Mouse (Mus musculus) myocyte (in vitro differentiated cells): ENCODE data around the gene Ctf1. TPM values are rescaled to one million over a fixed set of nuclear protein-coding genes. Genes with fewer than 3 reads are reported as not detected.
A peak's percentile ranks its signal among the peaks of the same experiment; 100 is the strongest.

Source experiments
- H3K27me3 ChIP-seq: one replicate; pipeline ENCODE4 v1.6.1; 2011; ENCODE audit not compliant: control insufficient read depth, insufficient read depth, insufficient read length
- H3K36me3 ChIP-seq: one replicate; pipeline ENCODE4 v1.6.1; 2011; ENCODE audit not compliant: control insufficient read depth, insufficient read depth
- H3K4me2 ChIP-seq: one replicate; pipeline ENCODE4 v1.6.1; 2011; ENCODE audit warnings: low read depth, control low read depth
- H3K4me3 ChIP-seq: one replicate; pipeline ENCODE4 v1.5.1; 2011; ENCODE audit warnings: mild to moderate bottlenecking, control low read depth, moderate library complexity
- H3K79me2 ChIP-seq: one replicate; pipeline ENCODE4 v1.6.1; 2011; ENCODE audit not compliant: control insufficient read depth, insufficient read depth
- H3ac ChIP-seq: one replicate; pipeline ENCODE4 v1.6.1; 2011; ENCODE audit not compliant: control insufficient read depth, insufficient read length
- CEBPB ChIP-seq: IDR thresholded peaks from 2 replicates; pipeline ENCODE4 v1.6.1; 2011; ENCODE audit warnings: mild to moderate bottlenecking, moderate library complexity; ENCODE audit not compliant: poor library complexity, insufficient read depth, severe bottlenecking
- E2F4 ChIP-seq: IDR thresholded peaks from one replicate; pipeline ENCODE4 v1.6.1; 2011; ENCODE audit warnings: mild to moderate bottlenecking, control low read depth, moderate library complexity; ENCODE audit not compliant: insufficient read depth
- MAX ChIP-seq: IDR thresholded peaks from one replicate; pipeline ENCODE4 v1.6.1; 2011; ENCODE audit warnings: low read depth, mild to moderate bottlenecking, control low read depth
- MYOD1 ChIP-seq, 3 experiments: IDR thresholded peaks; one replicate each; pipeline ENCODE4 v1.6.1; 2011; ENCODE audit warnings: control low read depth in 2 of 3, low read depth in 2 of 3, mild to moderate bottlenecking in 2 of 3, moderate library complexity in 1 of 3; ENCODE audit not compliant: insufficient read length in 2 of 3, control insufficient read depth in 1 of 3
- MYOG ChIP-seq, 3 experiments: IDR thresholded peaks; one replicate each; pipeline ENCODE4 v1.6.1; 2011; ENCODE audit warnings: control low read depth in 2 of 3, low read depth in 2 of 3, mild to moderate bottlenecking in 2 of 3; ENCODE audit not compliant: insufficient read length in 2 of 3, control insufficient read depth in 1 of 3, insufficient read depth in 1 of 3
- POLR2A ChIP-seq: IDR thresholded peaks from one replicate; pipeline ENCODE4 v1.6.1; 2011; ENCODE audit warnings: low read depth, mild to moderate bottlenecking, control low read depth, moderate library complexity; ENCODE audit not compliant: insufficient read length
- POLR2AphosphoS2 ChIP-seq: IDR thresholded peaks from one replicate; pipeline ENCODE4 v1.6.1; 2011; ENCODE audit warnings: low read depth, control low read depth; ENCODE audit not compliant: insufficient read length
- REST ChIP-seq: IDR thresholded peaks from one replicate; pipeline ENCODE4 v1.6.1; 2011; ENCODE audit warnings: mild to moderate bottlenecking, control low read depth, moderate library complexity; ENCODE audit not compliant: insufficient read depth, insufficient read length
- SRF ChIP-seq: IDR thresholded peaks from one replicate; pipeline ENCODE4 v1.6.1; 2011; ENCODE audit warnings: low read depth; ENCODE audit not compliant: control insufficient read depth, insufficient read length
- TCF12 ChIP-seq: IDR thresholded peaks from one replicate; pipeline ENCODE4 v1.6.1; 2011; ENCODE audit warnings: mild to moderate bottlenecking, control low read depth; ENCODE audit not compliant: poor library complexity, insufficient read depth, severe bottlenecking
- TCF3 ChIP-seq: IDR thresholded peaks from one replicate; pipeline ENCODE4 v1.6.1; 2011; ENCODE audit warnings: low read depth, control low read depth; ENCODE audit not compliant: insufficient read length
- USF1 ChIP-seq: IDR thresholded peaks from one replicate; pipeline ENCODE4 v1.6.1; 2011; ENCODE audit warnings: low read depth, mild to moderate bottlenecking, control low read depth, moderate library complexity
- polyA plus RNA-seq: library from polyadenylated mRNA; unstranded; fragments of >200 nt; fragmentation: generic; extraction: Trizol; gene quantifications from one replicate; pipeline ENCODE4 v1.2.1, GENCODE M21; 2012; ENCODE audit warnings: missing spikeins

The Ctf1 gene
- polyA plus RNA-seq, 1 experiment, result 8.9 TPM

- no peaks in the 10 kb centered on the region for H3K27me3 ChIP-seq
- peak overlapping the region; percentile 18 for H3K4me2 ChIP-seq
- H3K36me3 ChIP-seq, result no peaks in the 10 kb centered on the region
- peaks cover 16% of the 10 kb centered on the region for H3K79me2 ChIP-seq
- no peak overlapping the region for H3ac ChIP-seq
- TF ChIP-seq TCF3 (no peak), POLR2AphosphoS2 (no peak), SRF (no peak), MYOG (IDR thresholded peaks at IDR 0.05; ENCODE audit: control insufficient read depth in 1 of 3, insufficient read depth in 1 of 3, insufficient read length in 2 of 3, low read depth in 2 of 3) (no peak), E2F4 (no peak), POLR2A (no peak), MYOD1 (IDR thresholded peaks at IDR 0.05; ENCODE audit: control insufficient read depth in 1 of 3, insufficient read length in 2 of 3, low read depth in 2 of 3) (no peak)
- no peak overlapping the region for H3K4me3 ChIP-seq
Measured at GRCm38 (mm10) chr7:127711031-127711430, 1.5 kb upstream of the Ctf1 start.

DNA sequence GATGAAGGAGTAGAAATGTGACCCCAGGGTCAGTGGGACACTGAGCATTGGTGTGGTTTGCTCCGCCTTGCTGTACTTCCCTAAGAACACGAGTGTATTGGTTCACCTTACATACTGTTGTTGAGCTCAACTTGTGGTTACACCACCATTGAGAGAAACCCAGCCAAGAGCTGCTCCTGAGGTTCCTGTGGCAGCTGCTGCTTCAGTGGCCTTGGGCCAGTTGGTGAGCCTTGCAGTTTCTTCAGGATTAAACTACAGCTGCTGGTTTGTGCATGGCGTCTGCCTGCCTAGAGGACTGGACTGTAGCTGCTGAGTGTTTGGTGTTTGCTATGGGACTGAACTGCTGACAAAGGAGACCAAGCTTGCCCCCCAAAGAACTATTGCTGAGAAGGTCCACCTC, 1.1 kb upstream of the Ctf1 start:
- Histone ChIP-seq H3K4me3 (no peak overlapping the region), H3K36me3 (no peaks in the 10 kb centered on the region), H3K27me3 (no peaks in the 10 kb centered on the region), H3ac (no peak overlapping the region), H3K79me2 (peaks cover 12% of the 10 kb centered on the region), H3K4me2 (peak overlapping the region; percentile 76)
- no peak for TF ChIP-seq TCF3
- no peak for TF ChIP-seq POLR2AphosphoS2
- no peak for TF ChIP-seq USF1
- peak; percentile 72 to 95 (median 87) for TF ChIP-seq MYOG (IDR thresholded peaks at IDR 0.05; ENCODE audit: control insufficient read depth in 1 of 3, insufficient read depth in 1 of 3, insufficient read length in 2 of 3, low read depth in 2 of 3)
- no peak for TF ChIP-seq MAX
- peak; percentile 66 for TF ChIP-seq TCF12
- TF ChIP-seq SRF, result no peak
- TF ChIP-seq CEBPB, result no peak
- TF ChIP-seq E2F4, result no peak
- peak; percentile 75 to 86 (median 81) for TF ChIP-seq MYOD1 (IDR thresholded peaks at IDR 0.05; ENCODE audit: control insufficient read depth in 1 of 3, insufficient read length in 2 of 3, low read depth in 2 of 3)

DNA sequence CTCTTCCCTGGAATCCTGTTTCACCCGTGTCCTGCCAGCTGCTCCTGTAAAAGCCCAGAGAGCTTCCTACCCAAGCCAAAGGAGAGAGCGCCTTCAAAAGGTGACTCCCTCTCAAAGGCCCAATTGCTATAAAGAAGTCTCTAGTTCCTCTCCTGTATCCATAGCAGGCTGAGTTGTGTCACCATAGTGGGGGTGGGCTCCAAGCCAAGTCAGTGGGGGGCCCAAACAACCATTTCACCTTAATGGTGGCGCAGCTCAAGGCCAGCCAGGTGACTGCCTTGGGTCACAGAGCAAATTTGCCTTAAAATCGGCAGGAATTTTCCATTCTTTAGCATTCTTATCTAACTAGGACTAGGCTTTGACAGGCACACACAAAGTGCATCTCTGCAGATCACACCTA, 2.3 kb downstream of the Ctf1 start:
- Histone ChIP-seq H3K79me2 (no peaks in the 10 kb centered on the region), H3K36me3 (no peaks in the 10 kb centered on the region), H3K4me2 (no peak overlapping the region), H3ac (no peak overlapping the region), H3K27me3 (no peaks in the 10 kb centered on the region), H3K4me3 (no peak overlapping the region)
- TF ChIP-seq MYOG (IDR thresholded peaks at IDR 0.05; ENCODE audit: control insufficient read depth in 1 of 3, insufficient read depth in 1 of 3, insufficient read length in 2 of 3, low read depth in 2 of 3) (no peak), E2F4 (no peak), MAX (no peak), TCF3 (no peak), MYOD1 (IDR thresholded peaks at IDR 0.05; ENCODE audit: control insufficient read depth in 1 of 3, insufficient read length in 2 of 3, low read depth in 2 of 3) (no peak), POLR2A (no peak), USF1 (no peak), CEBPB (no peak), TCF12 (no peak), REST (no peak)

GRCm38 (mm10) chr7:127716992-127717391, 4.5 kb downstream of the Ctf1 start:
- no peak overlapping the region for H3ac ChIP-seq
- H3K4me2 ChIP-seq, result no peak overlapping the region
- H3K79me2 ChIP-seq, result no peaks in the 10 kb centered on the region
- H3K36me3 ChIP-seq, result no peaks in the 10 kb centered on the region
- H3K4me3 ChIP-seq, result no peak overlapping the region
- TF ChIP-seq POLR2A (no peak), SRF (no peak), TCF3 (no peak), MAX (no peak), MYOD1 (IDR thresholded peaks at IDR 0.05; ENCODE audit: control insufficient read depth in 1 of 3, insufficient read length in 2 of 3, low read depth in 2 of 3) (no peak), CEBPB (no peak), MYOG (IDR thresholded peaks at IDR 0.05; ENCODE audit: control insufficient read depth in 1 of 3, insufficient read depth in 1 of 3, insufficient read length in 2 of 3, low read depth in 2 of 3) (no peak), TCF12 (no peak), E2F4 (no peak), POLR2AphosphoS2 (no peak), USF1 (no peak), REST (no peak)
- no peaks in the 10 kb centered on the region for H3K27me3 ChIP-seq

GRCm38 (mm10) chr7:127718339-127718738, 5.8 kb downstream of the Ctf1 start:
- TF ChIP-seq CEBPB (no peak), TCF12 (no peak), POLR2AphosphoS2 (no peak), TCF3 (no peak), MYOG (IDR thresholded peaks at IDR 0.05; ENCODE audit: control insufficient read depth in 1 of 3, insufficient read depth in 1 of 3, insufficient read length in 2 of 3, low read depth in 2 of 3) (no peak), MYOD1 (IDR thresholded peaks at IDR 0.05; ENCODE audit: control insufficient read depth in 1 of 3, insufficient read length in 2 of 3, low read depth in 2 of 3) (no peak), USF1 (no peak), E2F4 (no peak), REST (no peak), POLR2A (no peak), SRF (no peak), MAX (no peak)
- Histone ChIP-seq H3K4me3 (no peak overlapping the region), H3K79me2 (no peaks in the 10 kb centered on the region), H3ac (no peak overlapping the region), H3K27me3 (no peaks in the 10 kb centered on the region), H3K36me3 (no peaks in the 10 kb centered on the region), H3K4me2 (no peak overlapping the region)
